Mouse (Mus musculus): ENCODE results near the gene Dcaf8. TPM values are rescaled to one million over a fixed set of nuclear protein-coding genes. Genes with fewer than 3 reads are reported as not detected.

The Dcaf8 gene
- polyA plus RNA-seq, 2 experiments from 2014 or later = 51.0 to 78.8 TPM

- no peak for ATAC-seq
Measured at GRCm38 (mm10) chr1:172198316-172198715, 50.4 kb downstream of the Dcaf8 start.

- ATAC-seq = no peak
Measured at GRCm38 (mm10) chr1:172198996-172199395, 51.1 kb downstream of the Dcaf8 start.

GRCm38 (mm10) chr1:172200161-172200560, 52.3 kb downstream of the Dcaf8 start:
- no peak for ATAC-seq

GRCm38 (mm10) chr1:172200871-172201447, 53.1 kb downstream of the Dcaf8 start:
- no peak for ATAC-seq

- no peak for ATAC-seq
Measured at GRCm38 (mm10) chr1:172201967-172202880, 54.3 kb downstream of the Dcaf8 start.

- no peak for ATAC-seq
Measured at GRCm38 (mm10) chr1:172202894-172203522, 55.1 kb downstream of the Dcaf8 start.

- no peak for ATAC-seq
Measured at GRCm38 (mm10) chr1:172203566-172203965, 55.7 kb downstream of the Dcaf8 start.

GRCm38 (mm10) chr1:172204033-172204813, 56.3 kb downstream of the Dcaf8 start:
- no peak for ATAC-seq

- ATAC-seq = no peak
Measured at GRCm38 (mm10) chr1:172204814-172205740, 57.2 kb downstream of the Dcaf8 start.

- peak; percentile 86 for ATAC-seq
Measured at GRCm38 (mm10) chr1:172205741-172206087, 57.8 kb downstream of the Dcaf8 start.

GRCm38 (mm10) chr1:172206141-172206917, 58.4 kb downstream of the Dcaf8 start, which contains the start of gene Pea15a:
Gene Pea15a (minus strand): TSS chr1:172206804.
- peak; percentile 59 for ATAC-seq

GRCm38 (mm10) chr1:172207111-172207584, 59.3 kb downstream of the Dcaf8 start:
- no peak for ATAC-seq

- ATAC-seq = no peak
Measured at GRCm38 (mm10) chr1:172212776-172213175, 64.9 kb downstream of the Dcaf8 start.

- ATAC-seq = no peak
Measured at GRCm38 (mm10) chr1:172213771-172214170, 65.9 kb downstream of the Dcaf8 start.

GRCm38 (mm10) chr1:172214748-172215147, 66.9 kb downstream of the Dcaf8 start:
- no peak for ATAC-seq

GRCm38 (mm10) chr1:172217148-172217547, 69.3 kb downstream of the Dcaf8 start:
- peak; percentile 90 for ATAC-seq

- ATAC-seq = no peak
Measured at GRCm38 (mm10) chr1:172218164-172218910, 70.5 kb downstream of the Dcaf8 start.

GRCm38 (mm10) chr1:172219451-172220406, 71.8 kb downstream of the Dcaf8 start, which contains the start of gene Casq1:
Gene Casq1 (minus strand): TSS chr1:172219868.
- ATAC-seq = no peak

Data from activated CD4-positive, CD25-positive, alpha-beta regulatory T cell, adult 4 months (primary cell).